Mouse (Mus musculus): ENCODE data around the gene Ttc7b. TPM values are rescaled to one million over a fixed set of nuclear protein-coding genes. Genes with fewer than 3 reads are reported as not detected.

Ttc7b gene
- polyA plus RNA-seq, 2 experiments from 2014 or later, result 3.1 to 3.2 TPM

DNA sequence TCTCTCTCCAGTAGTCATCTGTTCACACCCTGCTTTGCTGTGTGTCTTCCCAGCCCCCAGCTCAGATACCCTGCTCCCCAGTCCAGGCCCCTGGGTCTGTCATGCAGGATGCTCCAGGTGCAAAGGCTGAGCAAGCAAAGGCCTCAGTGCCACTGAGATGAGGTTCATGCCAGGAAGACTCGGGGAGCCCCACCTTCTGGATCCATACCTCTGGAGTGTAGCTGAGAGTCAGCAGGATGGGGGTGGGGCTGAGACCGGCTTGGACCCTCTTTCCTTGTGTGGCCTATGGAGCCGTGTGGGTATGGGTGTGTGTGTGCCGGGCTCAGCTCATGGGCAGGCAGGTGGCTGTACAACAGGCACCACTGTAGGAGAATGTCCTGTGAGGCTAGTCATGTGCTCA is 222.7 kb downstream of the Ttc7b start:
- ATAC-seq, result no peak

DNA sequence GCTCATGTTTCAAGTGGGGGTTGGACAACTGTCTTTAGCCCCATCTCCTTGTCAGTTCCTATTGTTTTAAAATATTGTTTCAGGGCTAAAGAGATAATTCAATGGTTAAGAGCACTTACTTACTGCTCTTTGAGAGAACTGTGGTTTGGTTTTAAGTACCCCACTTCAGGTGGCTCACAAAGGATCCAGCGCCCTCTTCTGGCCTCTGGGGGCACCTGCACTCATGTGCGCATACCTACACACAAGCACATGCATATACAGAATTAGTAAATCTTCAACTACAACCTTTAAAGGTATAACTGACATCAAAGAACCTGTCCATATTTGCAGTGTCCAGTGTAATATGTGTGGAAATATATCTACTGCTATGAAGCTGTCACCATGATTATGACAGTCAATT is 226.2 kb downstream of the Ttc7b start:
- ATAC-seq, result no peak

DNA sequence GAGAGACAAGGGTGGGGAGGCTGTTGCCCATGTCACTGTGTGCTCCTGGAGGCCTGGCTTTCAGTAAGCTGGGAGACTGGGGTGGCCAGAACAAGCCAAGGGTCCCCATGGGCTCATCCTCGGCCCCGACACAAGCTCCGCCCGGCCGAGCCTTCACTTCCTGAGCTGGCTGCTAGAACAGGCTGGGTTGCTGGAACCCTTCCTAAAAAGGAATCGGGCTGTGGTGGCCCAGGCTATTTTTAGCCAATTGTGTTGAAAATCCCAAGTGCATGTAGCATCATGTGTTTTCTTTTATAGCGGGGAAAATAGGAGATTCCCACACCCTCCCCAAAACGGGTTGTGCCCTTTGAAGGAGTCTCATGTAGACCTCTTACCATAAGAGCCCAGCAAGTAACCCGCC is 226.7 kb downstream of the Ttc7b start:
- ATAC-seq, result no peak

DNA sequence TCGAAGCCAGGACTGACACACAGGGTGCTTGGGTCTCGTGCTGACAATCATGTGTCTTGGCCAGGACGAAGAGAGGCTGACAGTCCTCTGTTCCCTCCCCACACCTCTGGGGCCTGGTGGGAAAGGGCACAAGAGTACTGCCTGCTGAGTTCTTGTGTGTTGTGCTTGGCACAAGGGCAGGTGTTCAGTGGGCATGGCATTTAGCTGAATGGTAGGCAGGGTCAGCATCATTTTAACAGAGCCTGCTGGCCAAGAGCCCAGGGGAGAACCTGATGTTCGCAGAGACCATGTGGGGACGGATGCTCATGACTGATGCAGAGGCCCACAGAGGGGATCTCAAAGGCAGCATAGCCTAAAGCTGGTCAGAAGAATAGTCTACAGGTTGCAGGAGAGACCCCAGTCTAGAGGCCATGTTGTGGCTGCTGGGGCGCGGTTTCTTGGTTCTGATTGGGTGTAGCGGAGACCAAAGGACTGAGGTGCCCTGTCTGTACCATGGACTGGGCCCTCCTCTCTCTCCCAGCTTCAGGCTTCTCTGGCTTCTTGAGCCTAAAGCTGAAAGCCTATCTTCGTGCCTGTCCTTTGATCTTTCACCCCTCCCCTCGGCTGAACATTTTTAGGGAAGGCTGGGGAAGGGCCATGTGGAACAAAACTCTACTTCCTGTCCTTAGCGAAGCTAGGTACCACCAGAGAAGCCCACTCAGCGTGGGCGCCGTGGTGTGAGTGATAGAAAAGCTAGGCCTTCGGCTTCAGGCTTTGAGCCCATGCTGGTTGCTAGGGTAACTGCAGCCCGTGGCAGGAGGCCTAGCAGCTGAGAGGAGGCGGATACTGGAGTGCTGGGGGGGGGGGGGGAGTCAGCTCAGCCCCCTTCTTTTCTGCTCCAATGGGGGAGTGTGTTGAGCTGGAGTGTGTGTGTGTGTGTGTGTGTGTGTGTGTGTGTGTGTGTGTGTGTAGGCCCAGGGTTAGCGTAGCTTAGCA is 229.6 kb downstream of the Ttc7b start:
- no peak for ATAC-seq

- ATAC-seq, result no peak
Observed at GRCm38 (mm10) chr12:100290178-100290531, 230.5 kb downstream of the Ttc7b start.

DNA sequence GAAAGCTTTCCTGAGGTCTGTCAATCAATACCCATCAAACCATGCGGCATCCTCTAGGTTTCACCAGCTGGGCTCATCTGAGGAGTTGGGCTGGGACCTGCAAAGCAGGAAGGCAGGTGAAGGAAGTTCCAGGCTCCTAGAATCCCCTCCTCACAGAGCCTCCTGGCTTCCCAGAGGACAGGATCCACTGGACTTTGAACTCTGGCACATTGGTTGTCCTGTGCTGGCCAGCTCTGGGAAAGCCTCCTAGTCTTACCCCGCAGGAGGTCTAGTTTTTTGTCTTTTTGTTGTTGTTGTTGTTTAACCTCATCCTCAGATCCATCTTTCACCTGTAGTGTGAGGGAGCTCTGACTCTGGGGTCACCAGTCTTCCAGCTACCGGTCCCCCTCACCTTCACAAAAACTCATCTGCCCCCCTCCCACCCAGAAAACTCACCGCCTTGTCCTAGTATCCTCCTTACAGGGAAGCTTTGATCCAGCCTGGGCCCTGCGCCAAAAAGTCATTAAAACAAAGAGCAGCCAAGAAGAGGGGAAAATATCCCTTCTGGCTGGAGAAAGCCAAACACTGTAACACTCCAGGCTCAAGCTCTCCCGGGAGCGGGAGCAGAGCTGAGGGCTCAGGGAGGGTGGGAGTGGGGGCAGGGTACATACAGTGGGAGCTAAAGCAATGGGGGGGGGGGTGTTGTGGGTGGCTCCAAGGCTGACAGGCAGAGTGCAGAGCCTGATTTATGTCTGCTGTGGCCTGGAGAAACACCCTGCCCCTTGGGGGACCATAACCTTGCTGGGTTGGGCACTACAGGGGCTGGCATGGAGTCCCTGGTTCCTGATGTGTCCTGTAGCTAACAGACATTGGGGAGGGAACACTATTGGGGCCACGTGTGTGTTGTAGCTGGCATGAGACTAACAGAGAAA is 231.1 kb downstream of the Ttc7b start:
- no peak for ATAC-seq

- ATAC-seq, result no peak
Observed at GRCm38 (mm10) chr12:100288018-100288417, 232.6 kb downstream of the Ttc7b start.

GRCm38 (mm10) chr12:100287565-100287964 is 233.1 kb downstream of the Ttc7b start:
- ATAC-seq, result no peak

GRCm38 (mm10) chr12:100283283-100283682 is 237.3 kb downstream of the Ttc7b start:
- ATAC-seq, result no peak

GRCm38 (mm10) chr12:100282025-100282885 is 238.4 kb downstream of the Ttc7b start:
- ATAC-seq, result peak; percentile 97

GRCm38 (mm10) chr12:100280972-100281794 is 239.4 kb downstream of the Ttc7b start:
- ATAC-seq, result no peak

DNA sequence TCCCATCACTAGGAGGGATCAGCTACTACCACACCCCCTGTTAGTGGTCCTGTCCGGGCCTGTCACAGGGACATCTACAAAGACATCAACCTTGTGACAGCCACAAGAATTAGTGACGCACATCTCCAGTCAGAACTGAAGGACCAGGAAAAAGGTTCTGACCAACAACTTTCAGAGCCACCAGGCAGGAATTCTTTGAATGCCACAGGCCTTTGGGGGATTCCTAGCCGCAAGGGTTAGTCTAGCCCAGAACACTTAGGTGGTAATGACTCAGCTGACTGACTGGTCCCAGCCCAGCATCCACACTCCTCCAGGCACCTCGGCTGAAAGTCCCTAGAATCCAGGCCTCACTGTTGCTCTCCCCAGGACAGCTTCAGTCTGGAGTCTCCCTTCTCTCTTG is 240.7 kb downstream of the Ttc7b start:
- no peak for ATAC-seq

DNA sequence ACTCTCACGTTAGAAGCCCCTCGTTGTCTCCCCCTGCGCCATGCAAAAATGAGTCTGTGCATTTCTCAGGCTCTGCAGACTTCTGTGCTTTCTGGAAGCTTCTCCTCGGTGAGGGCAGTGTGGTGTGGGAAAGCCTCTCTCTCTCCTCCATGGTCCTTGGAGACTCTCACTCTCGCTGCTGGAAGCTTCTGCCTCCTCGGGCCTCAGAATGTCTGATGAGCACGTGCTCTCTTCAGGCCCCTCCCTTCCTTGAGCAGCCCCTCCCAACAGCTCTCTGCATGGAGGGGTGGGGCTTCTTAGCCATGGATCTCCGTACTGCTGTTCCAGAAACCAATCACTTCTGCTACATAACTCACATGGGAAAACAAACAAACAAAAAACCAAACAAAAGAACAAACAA is 242.3 kb downstream of the Ttc7b start:
- no peak for ATAC-seq

DNA sequence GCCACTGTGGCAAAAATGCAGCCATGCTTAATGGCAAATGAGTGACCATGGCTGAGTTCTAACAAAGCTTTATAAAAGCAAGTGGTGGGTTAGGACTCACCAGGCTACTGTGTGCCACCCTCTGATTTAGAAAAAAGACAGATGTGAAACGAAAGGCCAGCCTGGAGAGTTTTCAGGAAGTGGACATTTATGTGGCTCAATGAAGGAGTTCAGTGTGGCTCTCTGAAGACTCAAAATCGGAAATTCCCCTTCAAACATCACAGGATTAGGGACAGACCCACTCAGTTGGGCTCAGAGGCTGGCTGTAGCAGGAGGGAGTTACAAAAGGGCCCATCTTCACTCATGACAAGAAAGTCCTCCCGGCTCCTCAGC is 243.1 kb downstream of the Ttc7b start:
- ATAC-seq, result no peak

DNA sequence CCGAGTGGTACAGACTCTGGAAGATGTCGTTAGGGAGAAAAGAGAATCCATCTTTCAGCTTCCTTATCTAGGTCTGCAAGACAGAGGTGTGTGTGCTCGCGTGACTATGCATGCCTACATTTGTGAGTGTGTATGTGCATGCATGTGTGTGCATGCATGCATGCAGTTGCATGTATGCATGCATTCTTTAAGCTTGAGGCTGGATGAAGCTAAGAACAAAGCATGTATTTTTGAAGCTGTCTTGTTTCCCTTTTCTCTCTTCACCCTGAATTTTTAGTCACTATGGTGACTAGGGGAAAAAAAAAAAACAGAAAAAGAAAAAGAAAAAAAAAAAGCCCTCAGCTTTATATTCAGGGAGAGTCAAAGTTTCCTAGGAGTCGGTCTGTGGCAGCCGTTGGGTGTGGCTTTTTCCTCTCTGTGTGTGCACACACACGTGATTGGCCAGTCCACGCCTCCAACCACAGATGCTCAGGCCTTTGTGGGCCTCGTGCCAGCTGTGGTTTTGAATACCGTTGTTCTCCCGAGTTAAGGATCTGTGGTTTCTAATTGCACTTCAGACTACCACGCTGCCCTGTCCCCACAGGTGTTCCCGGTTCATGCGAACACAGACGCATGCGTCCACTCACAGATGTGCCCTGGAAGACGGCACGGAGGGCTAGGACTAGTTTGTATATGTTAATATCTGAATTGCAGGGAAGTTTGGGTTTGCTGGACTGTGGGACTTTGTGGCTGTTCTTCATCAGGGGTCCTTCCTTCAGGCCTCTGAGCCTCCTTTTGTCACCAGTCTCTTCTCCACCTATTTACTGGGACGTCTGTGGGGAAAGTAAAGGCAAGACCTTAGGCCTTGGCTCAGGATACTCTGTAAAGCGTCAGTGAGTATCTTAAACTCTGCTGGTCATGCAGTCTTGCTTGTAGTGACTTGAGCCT is 243.8 kb downstream of the Ttc7b start:
- ATAC-seq, result peak; percentile 28

- ATAC-seq, result no peak
Observed at GRCm38 (mm10) chr12:100275850-100276249, 244.8 kb downstream of the Ttc7b start.

DNA sequence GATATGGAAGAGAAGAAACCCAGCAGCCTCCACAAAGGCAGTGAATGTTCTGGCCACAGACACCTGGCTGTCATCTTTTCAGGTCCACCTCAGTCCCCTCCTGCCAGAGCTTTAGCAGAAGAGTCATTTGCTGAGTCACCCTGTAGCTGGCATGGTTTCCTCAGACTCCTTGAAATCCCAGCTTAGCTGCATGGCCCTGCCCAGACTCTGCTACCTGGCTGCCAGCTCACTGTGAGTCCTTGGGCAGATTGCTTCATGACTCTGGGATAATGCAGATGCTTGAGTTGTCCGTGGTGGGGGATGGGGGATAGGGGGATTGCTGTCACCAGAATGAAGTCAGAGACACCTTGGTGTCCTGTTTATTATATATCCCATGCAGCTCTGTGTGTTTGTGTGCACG is 247.6 kb downstream of the Ttc7b start:
- no peak for ATAC-seq

GRCm38 (mm10) chr12:100269967-100270662 is 250.5 kb downstream of the Ttc7b start:
- ATAC-seq, result no peak

DNA sequence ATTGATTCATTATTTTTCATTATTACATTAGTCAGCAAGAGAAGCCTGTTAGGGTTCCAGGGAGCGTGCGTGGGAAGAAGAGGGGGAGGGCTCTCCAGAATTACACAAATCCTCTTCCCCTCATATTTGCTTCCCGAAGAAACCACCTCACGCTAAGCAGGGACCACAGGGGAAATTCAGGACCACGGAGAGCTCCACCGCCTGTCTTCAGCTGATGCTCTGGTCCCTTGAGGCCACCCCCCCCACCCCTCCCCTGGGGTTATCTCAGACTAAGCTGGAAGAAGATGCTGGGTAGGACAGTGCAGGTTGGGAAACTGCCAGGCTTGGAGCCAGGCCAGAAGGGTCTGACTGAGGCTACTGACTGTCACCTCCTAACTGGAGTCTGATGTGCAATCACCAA is 252.6 kb downstream of the Ttc7b start:
- no peak for ATAC-seq

All from activated CD4-positive, CD25-positive, alpha-beta regulatory T cell, adult 4 months (primary cell).